Mouse (Mus musculus): Measurements from ENCODE around the gene Hivep3.

- TF ChIP-seq CTCF (IDR thresholded peaks at IDR 0.05; ENCODE audit: low read depth) (no peak), EP300 (optimal IDR thresholded peaks at IDR 0.05) (no peak)
Measured at GRCm38 (mm10) chr4:119967073-119967608, 233.6 kb downstream of the Hivep3 start.
